Mouse (Mus musculus): ENCODE measurements around the gene Akain1. TPM values are rescaled to one million over a fixed set of nuclear protein-coding genes. Genes with fewer than 3 reads are reported as not detected.

The Akain1 gene
- total and polyA plus RNA-seq, 2 experiments from 2014 or later = not detected

- ATAC-seq (ENCODE audit: insufficient read depth, low read depth) (no peak), DNase-seq (ENCODE audit: low spot score) (no peak)
- Histone ChIP-seq H3K27me3 (ENCODE audit: control insufficient read depth, insufficient read depth, low read length) (no peaks in the 10 kb centered on the region), H3K4me1 (ENCODE audit: control insufficient read depth, insufficient read depth) (no peaks in the 10 kb centered on the region), H3K27ac (ENCODE audit: low read depth) (no peak overlapping the region), H3K36me3 (replicated peaks; ENCODE audit: control insufficient read depth, insufficient read depth, low read length) (no peaks in the 10 kb centered on the region), H3K9me3 (replicated peaks; ENCODE audit: control insufficient read depth, low read length) (no peaks in the 10 kb centered on the region), H3K4me3 (ENCODE audit: low read depth, low read length) (no peak overlapping the region), H3K4me2 (ENCODE audit: low read depth, low read length) (no peak overlapping the region), H3K9ac (replicated peaks; ENCODE audit: low read depth, low read length) (no peak overlapping the region)
- no peak for TF ChIP-seq EP300 (IDR thresholded peaks at IDR 0.05; ENCODE audit: low read depth)
- no peak for TF ChIP-seq CTCF (IDR thresholded peaks at IDR 0.05; ENCODE audit: low read depth)
- WGBS = 76% methylated on average over 5 of the region's 5 CpGs
Observed at GRCm38 (mm10) chr17:69531472-69531871, 92.3 kb downstream of the Akain1 start.

Other genes starting within 250 kb of the Akain1 start
- 6.0 and 8.4 TPM in 2 replicates for gene Zbtb14, start 56.3 kb upstream of the Akain1 start, total RNA-seq (2014; rRNA removed; ENCODE audit: low replicate concordance)
- 8.8 and 10.4 TPM in 2 replicates for gene Zbtb14, start 56.3 kb upstream of the Akain1 start, polyA plus RNA-seq (2015; fragmentation: Nextera tagmentation; extraction: Ambion mirVana)

All from heart, postnatal 0 days (tissue).